Mouse (Mus musculus): ENCODE results near the gene Atn1.

DNA sequence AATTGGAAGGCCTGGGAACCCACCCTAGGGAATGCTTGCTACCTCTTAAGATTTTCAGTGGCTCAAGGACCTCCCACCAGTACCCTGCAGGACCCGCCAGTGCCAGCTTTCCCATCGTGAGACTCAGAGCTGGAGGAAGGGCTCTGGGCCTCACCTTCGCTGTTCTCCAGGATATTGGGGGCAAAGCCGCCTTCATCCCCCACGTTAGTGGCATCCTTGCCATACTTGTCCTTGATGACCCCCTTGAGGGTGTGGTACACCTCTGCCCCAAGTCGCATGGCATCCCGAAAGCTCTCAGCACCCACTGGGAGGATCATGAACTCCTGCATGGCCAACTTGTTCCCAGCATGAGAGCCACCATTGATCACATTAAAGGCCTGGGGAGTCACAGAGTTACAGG is 9.6 kb upstream of the Atn1 start:
- TF ChIP-seq CTCF (IDR thresholded peaks at IDR 0.05; ENCODE audit: borderline replicate concordance, insufficient read depth, low read depth, low read length) (no peak), POLR2A (IDR thresholded peaks at IDR 0.05; ENCODE audit: borderline replicate concordance, insufficient read depth, low read length) (no peak)

Measured in cerebellum, adult 2 months (tissue).